15 mouse cellular contexts compared by ENCODE assay signal in the genomic region with DNA sequence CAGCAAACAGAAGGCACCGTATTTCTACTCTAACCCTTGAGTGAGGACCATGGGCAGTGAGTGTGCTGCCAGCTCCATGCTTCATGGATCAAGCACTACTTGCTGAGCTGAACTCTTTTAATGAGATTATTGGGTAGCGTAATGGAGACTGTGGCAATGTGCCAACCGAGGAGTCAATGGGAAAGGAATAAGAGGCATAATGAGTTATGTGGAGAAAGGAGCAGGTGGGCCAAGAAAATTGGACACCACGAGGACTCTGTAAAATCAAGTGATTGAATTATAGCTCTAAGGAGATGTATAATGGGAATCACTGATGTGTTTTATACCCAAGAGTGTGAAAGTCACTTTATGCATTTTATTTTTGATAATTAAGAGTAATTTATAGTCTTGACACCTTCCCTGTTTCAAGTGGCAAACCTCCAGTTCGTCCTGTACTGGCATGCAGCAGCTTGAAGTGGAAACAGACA.
DNase-seq lines count a peak whose midpoint lies in the region; ATAC-seq lines count a peak whose summit lies in the region.
"Had no signal": no experiment of that assay in that cellular context is flagged by ENCODE, and none has a peak within 500 bp of the region (broad histone marks: within the 10 kb centered on the region; RNA-seq: fewer than 3 reads in every experiment).

No protein-coding gene starts in this region.

- peak; percentile 49; the same call in 1 of the 2 replicates for ATAC-seq in hindbrain, embryonic 11.5 days (ENCODE audit: low FRiP score)
- peak; percentile 88 for ATAC-seq in forebrain, embryonic 15.5 days (replicated peaks)
- ATAC-seq in midbrain, embryonic 12.5 days (ENCODE audit: low FRiP score, low read depth): peak; percentile 85

- H3K9ac ChIP-seq in hindbrain, embryonic 11.5 days (ENCODE audit: low read depth, low read length): no peak overlapping the region
- H3K9ac ChIP-seq in forebrain, embryonic 15.5 days (replicated peaks): no peak overlapping the region
- no peak overlapping the region for H3K9ac ChIP-seq in midbrain, embryonic 12.5 days (replicated peaks)
- H3K9ac ChIP-seq: embryonic facial prominence, embryonic 15.5 days; heart, embryonic 12.5 days; liver, embryonic 14.5 days had no signal

- no peaks in the 10 kb centered on the region for H3K36me3 ChIP-seq in hindbrain, embryonic 11.5 days (ENCODE audit: control insufficient read depth, insufficient read depth, low read length)
- no peaks in the 10 kb centered on the region for H3K36me3 ChIP-seq in hindbrain, embryonic 10.5 days
- H3K36me3 ChIP-seq in forebrain, embryonic 15.5 days: no peaks in the 10 kb centered on the region
- no peaks in the 10 kb centered on the region for H3K36me3 ChIP-seq in midbrain, embryonic 12.5 days
- H3K36me3 ChIP-seq: embryonic facial prominence, embryonic 15.5 days; heart, embryonic 12.5 days had no signal

- no peaks in the 10 kb centered on the region for H3K27me3 ChIP-seq in hindbrain, embryonic 11.5 days (ENCODE audit: control insufficient read depth, insufficient read depth, low read length)
- H3K27me3 ChIP-seq in hindbrain, embryonic 10.5 days (ENCODE audit: insufficient read depth, poor library complexity, severe bottlenecking): no peaks in the 10 kb centered on the region
- no peaks in the 10 kb centered on the region for H3K27me3 ChIP-seq in forebrain, embryonic 15.5 days
- H3K27me3 ChIP-seq in midbrain, embryonic 12.5 days: no peaks in the 10 kb centered on the region
- H3K27me3 ChIP-seq: embryonic facial prominence, embryonic 15.5 days; heart, embryonic 12.5 days had no signal

- no peaks in the 10 kb centered on the region for H3K4me1 ChIP-seq in hindbrain, embryonic 11.5 days (replicated peaks; ENCODE audit: control insufficient read depth, insufficient read depth, low read length)
- H3K4me1 ChIP-seq in hindbrain, embryonic 10.5 days (replicated peaks): no peaks in the 10 kb centered on the region
- no peaks in the 10 kb centered on the region for H3K4me1 ChIP-seq in forebrain, embryonic 15.5 days
- H3K4me1 ChIP-seq in midbrain, embryonic 12.5 days: no peaks in the 10 kb centered on the region
- H3K4me1 ChIP-seq: embryonic facial prominence, embryonic 15.5 days; heart, embryonic 12.5 days had no signal

- no peak overlapping the region for H3K27ac ChIP-seq in hindbrain, embryonic 11.5 days (ENCODE audit: low read depth, low read length)
- no peak overlapping the region for H3K27ac ChIP-seq in hindbrain, embryonic 10.5 days
- no peak overlapping the region for H3K27ac ChIP-seq in forebrain, embryonic 15.5 days (replicated peaks)
- no peak overlapping the region for H3K27ac ChIP-seq in midbrain, embryonic 12.5 days (replicated peaks)
- H3K27ac ChIP-seq: embryonic facial prominence, embryonic 15.5 days; gastrocnemius, adult 2 months; liver, embryonic 14.5 days; macrophage had no signal

- WGBS in hindbrain, embryonic 11.5 days: 75% methylated on average over 5 of the region's 5 CpGs
- WGBS in hindbrain, embryonic 10.5 days: 84% methylated on average over 5 of the region's 5 CpGs
- 11% methylated on average over 5 of the region's 5 CpGs for WGBS in forebrain, embryonic 15.5 days
- WGBS in midbrain, embryonic 12.5 days: 61% methylated on average over 5 of the region's 5 CpGs

- H3K4me2 ChIP-seq in hindbrain, embryonic 11.5 days (replicated peaks; ENCODE audit: low read depth, low read length): no peak overlapping the region
- H3K4me2 ChIP-seq in forebrain, embryonic 15.5 days (replicated peaks): no peak overlapping the region
- H3K4me2 ChIP-seq in midbrain, embryonic 12.5 days (replicated peaks): no peak overlapping the region
- H3K4me2 ChIP-seq: embryonic facial prominence, embryonic 15.5 days; heart, embryonic 12.5 days had no signal

- no peaks in the 10 kb centered on the region for H3K9me3 ChIP-seq in hindbrain, embryonic 11.5 days (ENCODE audit: control insufficient read depth, low read length)
- H3K9me3 ChIP-seq in hindbrain, embryonic 10.5 days: no peaks in the 10 kb centered on the region
- H3K9me3 ChIP-seq in forebrain, embryonic 15.5 days: no peaks in the 10 kb centered on the region
- 0 out of 2 replicates have a peak, but pooled peaks cover 3% of the 10 kb centered on the region for H3K9me3 ChIP-seq in midbrain, embryonic 12.5 days
- H3K9me3 ChIP-seq: embryonic facial prominence, embryonic 15.5 days; heart, embryonic 12.5 days had no signal

- intact Hi-C loops in left cerebral cortex, postnatal 25 days (cut with DNase I): no loop called here

- H3K4me3 ChIP-seq in hindbrain, embryonic 11.5 days (ENCODE audit: low read depth, low read length): no peak overlapping the region
- H3K4me3 ChIP-seq in hindbrain, embryonic 10.5 days: no peak overlapping the region
- no peak overlapping the region for H3K4me3 ChIP-seq in forebrain, embryonic 15.5 days
- no peak overlapping the region for H3K4me3 ChIP-seq in midbrain, embryonic 12.5 days
- H3K4me3 ChIP-seq: embryonic facial prominence, embryonic 15.5 days; gastrocnemius, adult 2 months; heart, embryonic 12.5 days had no signal

- DNase-seq in hindbrain, embryonic 11.5 days (ENCODE audit: low spot score): peak; percentile 2
- DNase-seq in hindbrain, embryonic 10.5 days (ENCODE audit: low spot score): no peak
- peak; percentile 18 for DNase-seq in brain, adult 2 months (ENCODE audit: low read depth, low spot score)
- no peak for DNase-seq in thymus, adult 18-20 months
- no peak for DNase-seq in layer of hippocampus, adult 9-10 months (ENCODE audit: low spot score)
- no peak for DNase-seq in left cerebral cortex, postnatal 25 days (ENCODE audit: low spot score in 2 of 2)
- DNase-seq: adrenal gland, adult 8-10 months; gastrocnemius, adult 2 months; thymus, adult 2 months had no signal

Comparison
In these comparisons a context has a peak if more than half of its experiments do, and no peak if none do; other contexts are left out.
1. DNase-seq: peak in hindbrain, embryonic 11.5 days (single experiment) and brain, adult 2 months (single experiment); none in hindbrain, embryonic 10.5 days (single experiment), thymus, adult 18-20 months (0 of 2), layer of hippocampus, adult 9-10 months (single experiment) and left cerebral cortex, postnatal 25 days (0 of 2).
2. Peak in every context shown above with its lines, with median percentiles within 50 percentile points of each other: ATAC-seq.